Mouse (Mus musculus): Measurements from ENCODE around the gene Hoxb9. TPM values are rescaled to one million over a fixed set of nuclear protein-coding genes. Genes with fewer than 3 reads are reported as not detected.
A peak's percentile ranks its signal among the peaks of the same experiment; 100 is the strongest.

Gene Hoxb9
- polyA plus RNA-seq, 1 experiment from 2014 or later, result 0.08 TPM

DNA sequence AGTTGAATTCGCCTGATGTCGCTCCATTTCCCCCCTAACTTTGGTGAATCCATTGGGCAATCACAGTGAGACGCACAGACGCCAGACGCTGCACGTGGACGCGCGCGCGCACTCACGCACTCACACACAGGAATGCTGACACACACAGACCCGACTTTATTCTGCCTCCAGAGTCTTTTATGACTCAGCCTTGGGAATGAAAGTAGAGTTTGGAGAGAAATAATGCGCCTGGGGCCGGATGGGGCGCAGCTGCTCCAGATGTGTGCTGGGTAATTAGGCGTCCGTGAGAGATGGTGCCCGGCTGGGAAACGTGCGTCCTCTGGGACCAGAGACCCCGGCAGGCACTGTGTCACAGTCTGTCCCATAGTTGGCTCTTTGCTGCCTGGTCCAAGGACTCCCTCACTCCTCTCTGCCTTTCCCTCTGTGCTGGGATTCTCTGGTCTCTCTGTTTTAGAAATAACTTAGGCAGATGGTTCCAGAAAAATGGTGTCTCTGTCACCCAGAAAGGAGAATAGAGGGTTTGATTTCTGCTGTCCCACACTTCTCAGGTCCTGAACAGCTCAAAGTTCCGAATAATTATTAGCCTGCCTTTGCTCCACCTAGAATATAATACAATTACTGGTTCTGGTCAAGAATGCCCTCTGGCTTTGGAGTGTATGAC is 10.8 kb upstream of the Hoxb9 start:
- DNase-seq, result peak; percentile 69
- Histone ChIP-seq H3K27me3 (ENCODE audit: insufficient read depth, low read length) (peaks cover 99% of the 10 kb centered on the region), H3K4me3 (ENCODE audit: low read depth, low read length) (no peak overlapping the region), H3K36me3 (ENCODE audit: insufficient read depth) (no peaks in the 10 kb centered on the region), H3K9ac (no peak overlapping the region), H3K4me1 (ENCODE audit: insufficient read depth) (no peaks in the 10 kb centered on the region), H3K9me3 (ENCODE audit: low read depth, low read length) (no peaks in the 10 kb centered on the region), H3K4me2 (0 out of 2 replicates have a peak overlapping the region, but pooled peaks have one; percentile 14), H3K27ac (ENCODE audit: low read depth) (no peak overlapping the region)
- 4% methylated on average over 23 of the region's 23 CpGs for WGBS
- ATAC-seq (ENCODE audit: insufficient read depth), result 0 out of 2 replicates have a peak, but pooled peaks have one; percentile 22
- TF ChIP-seq CTCF (IDR thresholded peaks at IDR 0.05; ENCODE audit: low read depth), result no peak

DNA sequence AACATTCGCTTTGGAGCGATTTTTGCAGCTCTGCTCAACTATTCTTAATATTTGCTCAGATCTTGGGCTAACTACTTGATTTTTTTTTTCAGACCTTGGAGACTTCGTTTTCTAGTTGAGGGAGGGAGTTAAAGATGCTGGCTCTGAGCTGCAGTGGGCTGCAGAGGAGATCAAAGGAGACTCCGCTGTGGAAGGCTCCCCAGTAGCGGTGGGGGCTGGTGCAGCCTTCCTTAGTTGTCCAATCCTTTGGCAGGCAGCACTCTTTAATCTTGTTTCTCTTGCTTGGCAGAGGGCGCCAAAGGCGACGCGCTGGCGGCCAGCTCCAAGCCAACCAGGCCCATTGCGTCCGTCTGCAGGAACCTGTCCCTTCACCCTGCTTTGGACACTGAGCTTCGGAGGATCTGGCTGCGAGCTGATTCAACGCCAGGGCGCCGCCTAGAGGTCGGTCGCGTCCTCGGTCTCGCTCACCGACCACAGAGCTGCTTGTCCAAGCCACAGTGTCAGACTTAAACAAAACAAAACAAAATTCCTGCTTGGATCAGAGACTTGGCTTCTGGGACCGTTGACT is 9.8 kb upstream of the Hoxb9 start:
- 2% methylated on average over 24 of the region's 24 CpGs for WGBS
- no peaks in the 10 kb centered on the region for H3K9me3 ChIP-seq (ENCODE audit: low read depth, low read length)
- ATAC-seq (ENCODE audit: insufficient read depth) (peak; percentile 61), DNase-seq (peak; percentile 90)
- H3K9ac ChIP-seq, result no peak overlapping the region
- H3K36me3 ChIP-seq (ENCODE audit: insufficient read depth), result no peaks in the 10 kb centered on the region
- H3K27ac ChIP-seq (ENCODE audit: low read depth), result no peak overlapping the region
- peaks cover 99% of the 10 kb centered on the region for H3K27me3 ChIP-seq (ENCODE audit: insufficient read depth, low read length)
- no peaks in the 10 kb centered on the region for H3K4me1 ChIP-seq (ENCODE audit: insufficient read depth)
- H3K4me2 ChIP-seq, result no peak overlapping the region
- H3K4me3 ChIP-seq (ENCODE audit: low read depth, low read length), result no peak overlapping the region
- TF ChIP-seq CTCF (IDR thresholded peaks at IDR 0.05; ENCODE audit: low read depth), result peak; percentile 89

DNA sequence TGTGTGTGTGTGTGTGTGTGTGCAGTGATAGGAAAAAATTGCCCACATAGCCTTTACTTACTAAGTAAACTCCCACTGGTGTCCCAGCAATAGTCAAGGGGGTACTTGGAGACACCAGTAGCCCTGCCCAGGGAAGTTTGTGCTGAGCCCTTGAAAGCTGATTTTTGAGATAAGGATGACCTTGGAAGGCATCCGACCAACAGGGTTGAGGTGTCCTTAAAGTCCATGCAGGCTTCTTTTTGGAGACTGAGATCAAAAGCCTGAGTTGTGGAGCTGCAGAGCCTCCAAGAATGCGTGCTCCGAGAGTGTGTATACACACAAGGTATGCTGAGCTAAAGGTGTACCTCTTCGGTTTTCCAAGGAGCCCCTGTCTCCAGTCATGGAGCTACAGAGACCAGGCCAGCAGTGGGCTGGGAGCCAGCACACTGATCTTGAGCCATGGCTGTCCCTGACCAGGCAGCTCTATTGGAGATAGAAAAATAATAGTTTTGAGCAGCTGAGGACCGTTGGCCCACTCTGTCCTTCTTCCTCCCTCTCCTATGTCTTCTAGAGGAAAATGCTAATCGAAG is 8.9 kb upstream of the Hoxb9 start:
- Histone ChIP-seq H3K4me2 (no peak overlapping the region), H3K9ac (no peak overlapping the region), H3K27ac (ENCODE audit: low read depth) (no peak overlapping the region), H3K36me3 (ENCODE audit: insufficient read depth) (no peaks in the 10 kb centered on the region), H3K9me3 (ENCODE audit: low read depth, low read length) (no peaks in the 10 kb centered on the region), H3K4me1 (ENCODE audit: insufficient read depth) (no peaks in the 10 kb centered on the region), H3K4me3 (ENCODE audit: low read depth, low read length) (no peak overlapping the region), H3K27me3 (ENCODE audit: insufficient read depth, low read length) (peaks cover 100% of the 10 kb centered on the region)
- no peak for DNase-seq
- no peak for TF ChIP-seq CTCF (IDR thresholded peaks at IDR 0.05; ENCODE audit: low read depth)
- 10% methylated on average over 6 of the region's 6 CpGs for WGBS
- ATAC-seq (ENCODE audit: insufficient read depth), result no peak

DNA sequence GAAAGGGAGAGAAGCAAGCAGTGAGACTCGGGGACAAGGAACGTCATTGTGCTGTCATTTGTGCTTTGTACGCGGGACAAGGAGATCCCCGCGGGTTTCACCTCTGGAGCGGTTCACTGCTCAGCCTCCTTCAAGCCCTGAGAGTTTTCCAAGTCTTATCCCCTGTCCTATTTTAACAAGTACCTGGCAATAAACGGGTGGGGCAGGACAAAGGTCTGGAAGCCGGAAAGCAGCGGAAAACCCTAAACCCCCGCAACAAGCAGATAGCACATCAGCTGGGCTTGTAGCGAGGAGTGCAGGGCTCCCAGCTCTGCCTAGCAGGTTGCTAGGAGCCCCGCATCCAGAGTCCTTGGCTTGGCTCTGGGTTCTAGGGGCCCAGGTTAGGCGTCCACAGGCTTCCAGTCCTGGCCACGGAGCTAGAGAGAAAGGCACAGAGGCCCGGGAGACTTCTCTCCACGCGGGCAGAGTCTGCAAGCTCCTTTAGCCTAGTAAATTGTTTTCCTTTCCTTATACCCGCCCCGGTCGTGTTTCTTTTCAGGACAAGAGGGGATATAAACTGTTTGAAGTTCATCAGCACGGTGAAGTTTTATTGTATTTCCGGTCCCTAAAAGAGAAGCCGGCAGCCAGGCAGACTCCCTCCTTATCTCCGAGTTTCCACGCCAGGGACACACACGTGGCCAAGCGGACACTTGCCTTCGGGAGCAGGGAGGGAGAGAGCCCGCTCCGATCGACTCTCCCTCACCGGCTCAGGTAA is 7.4 kb upstream of the Hoxb9 start:
- DNase-seq (no peak), ATAC-seq (ENCODE audit: insufficient read depth) (no peak)
- Histone ChIP-seq H3K4me3 (ENCODE audit: low read depth, low read length) (no peak overlapping the region), H3K9ac (no peak overlapping the region), H3K9me3 (ENCODE audit: low read depth, low read length) (no peaks in the 10 kb centered on the region), H3K4me1 (ENCODE audit: insufficient read depth) (no peaks in the 10 kb centered on the region), H3K4me2 (no peak overlapping the region), H3K27ac (ENCODE audit: low read depth) (no peak overlapping the region), H3K36me3 (ENCODE audit: insufficient read depth) (no peaks in the 10 kb centered on the region), H3K27me3 (ENCODE audit: insufficient read depth, low read length) (peaks cover 99% of the 10 kb centered on the region)
- WGBS, result 1% methylated on average over 33 of the region's 33 CpGs
- TF ChIP-seq CTCF (IDR thresholded peaks at IDR 0.05; ENCODE audit: low read depth), result no peak

DNA sequence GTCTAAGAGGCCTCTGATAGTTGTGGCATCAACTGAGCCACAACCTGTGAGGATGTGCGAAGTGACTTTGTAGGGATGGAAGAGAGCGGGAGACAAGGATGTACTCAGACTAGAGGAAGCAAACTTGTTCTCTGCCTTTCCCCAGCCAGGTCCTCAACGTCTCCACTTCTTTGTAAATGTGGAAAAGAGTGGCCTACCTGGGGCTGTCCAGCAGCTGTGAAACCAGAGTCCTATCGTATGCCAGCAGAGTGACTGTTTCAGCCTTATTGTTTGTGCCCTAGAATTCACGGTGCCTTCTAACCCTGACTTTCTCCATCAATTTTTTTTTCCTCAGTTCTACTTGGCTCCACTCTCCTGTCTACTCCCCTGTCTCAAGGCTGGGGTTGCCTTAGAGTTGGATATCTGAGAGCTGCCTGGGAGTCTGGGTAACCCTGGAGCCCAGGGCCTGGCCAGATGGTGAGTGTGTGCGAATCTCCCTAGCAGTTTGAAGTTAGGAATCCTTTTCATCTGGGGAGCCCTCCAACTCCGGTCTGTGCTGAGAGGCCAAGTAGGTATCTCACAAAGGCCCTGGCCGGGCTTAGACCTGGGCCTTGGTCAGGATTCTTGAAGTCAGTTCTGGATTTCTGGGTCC is 6.8 kb upstream of the Hoxb9 start:
- Histone ChIP-seq H3K4me3 (ENCODE audit: low read depth, low read length) (no peak overlapping the region), H3K27ac (ENCODE audit: low read depth) (no peak overlapping the region), H3K27me3 (ENCODE audit: insufficient read depth, low read length) (peaks cover 99% of the 10 kb centered on the region), H3K4me1 (ENCODE audit: insufficient read depth) (no peaks in the 10 kb centered on the region), H3K9ac (no peak overlapping the region), H3K4me2 (no peak overlapping the region), H3K9me3 (ENCODE audit: low read depth, low read length) (no peaks in the 10 kb centered on the region), H3K36me3 (ENCODE audit: insufficient read depth) (no peaks in the 10 kb centered on the region)
- 6% methylated on average over 8 of the region's 8 CpGs for WGBS
- ATAC-seq (ENCODE audit: insufficient read depth) (no peak), DNase-seq (no peak)
- no peak for TF ChIP-seq CTCF (IDR thresholded peaks at IDR 0.05; ENCODE audit: low read depth)

DNA sequence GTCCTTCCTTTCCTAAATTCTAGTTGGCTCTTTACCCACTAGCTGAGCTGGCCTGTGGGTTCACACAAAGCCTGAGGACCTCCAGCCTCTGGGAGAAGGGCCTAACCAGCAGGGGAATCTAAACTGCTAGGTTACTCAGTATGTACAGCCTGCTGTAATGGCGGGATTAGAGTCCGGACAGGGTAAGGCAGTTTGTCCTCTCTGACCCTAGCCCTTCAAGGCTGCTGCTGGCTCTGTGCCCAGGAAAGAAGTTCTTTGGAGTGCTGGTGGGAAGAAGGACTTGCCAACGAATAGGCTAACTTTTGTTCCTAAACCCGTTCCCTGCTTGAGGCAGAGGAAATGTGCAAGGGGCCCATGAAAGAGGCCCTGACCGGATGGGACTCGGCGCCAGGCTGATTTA is 5.3 kb upstream of the Hoxb9 start:
- Histone ChIP-seq H3K36me3 (ENCODE audit: insufficient read depth) (no peaks in the 10 kb centered on the region), H3K9me3 (ENCODE audit: low read depth, low read length) (no peaks in the 10 kb centered on the region), H3K4me3 (ENCODE audit: low read depth, low read length) (no peak overlapping the region), H3K4me1 (ENCODE audit: insufficient read depth) (no peaks in the 10 kb centered on the region), H3K27ac (ENCODE audit: low read depth) (no peak overlapping the region), H3K27me3 (ENCODE audit: insufficient read depth, low read length) (peaks cover 99% of the 10 kb centered on the region), H3K4me2 (no peak overlapping the region), H3K9ac (no peak overlapping the region)
- no peak for TF ChIP-seq CTCF (IDR thresholded peaks at IDR 0.05; ENCODE audit: low read depth)
- ATAC-seq (ENCODE audit: insufficient read depth) (0 out of 2 replicates have a peak, but pooled peaks have one; percentile 29), DNase-seq (peak; percentile 63)
- 3% methylated on average over 7 of the region's 7 CpGs for WGBS
